Mouse (Mus musculus) forebrain, embryonic 10.5 days (tissue): ENCODE measurements around the gene A630001G21Rik. TPM values are rescaled to one million over a fixed set of nuclear protein-coding genes. Genes with fewer than 3 reads are reported as not detected.

Experiments
- DNase-seq: peaks from one replicate; pipeline ENCODE4 v3.0.0-alpha.2; 2017; ENCODE audit warnings: low spot score; ENCODE audit errors: extremely low spot score
- H3K27ac ChIP-seq: fragments of 300-500 bp; sonication (generic); 2 replicates; pipeline ENCODE4 v1.5.1; 2016; ENCODE audit warnings: mild to moderate bottlenecking
- H3K27me3 ChIP-seq: fragments of 300-500 bp; sonication (generic); 2 replicates; pipeline ENCODE4 v1.6.1; 2016; ENCODE audit warnings: mild to moderate bottlenecking; ENCODE audit not compliant: poor library complexity, severe bottlenecking
- H3K36me3 ChIP-seq: fragments of 300-500 bp; sonication (generic); replicated peaks from 2 replicates; pipeline ENCODE4 v1.6.1; 2016; ENCODE audit warnings: mild to moderate bottlenecking, moderate library complexity
- H3K4me1 ChIP-seq: fragments of 300-500 bp; sonication (generic); 2 replicates; pipeline ENCODE4 v1.6.1; 2016
- H3K4me3 ChIP-seq: fragments of 300-500 bp; sonication (generic); 2 replicates; pipeline ENCODE4 v1.5.1; 2016; ENCODE audit warnings: mild to moderate bottlenecking, moderate library complexity
- H3K9me3 ChIP-seq: fragments of 300-500 bp; sonication (generic); 2 replicates; pipeline ENCODE4 v1.6.1; 2016; ENCODE audit warnings: mild to moderate bottlenecking, moderate library complexity
- WGBS: fragments of 180-500 bp; shearing (Covaris S2); methylation state at CpG from one replicate; pipeline ENCODE4 v1.1.7; 2016; 5-methylcytosine and 5-hydroxymethylcytosine counted together
- polyA plus RNA-seq: library from polyadenylated mRNA; unstranded; fragments of >200 nt; fragmentation: Nextera tagmentation; extraction: Ambion mirVana; gene quantifications from 2 replicates; pipeline ENCODE4 v1.2.1, GENCODE M21; 2016

The A630001G21Rik gene
- polyA plus RNA-seq, 1 experiment from 2014 or later = 0.51 TPM

DNA sequence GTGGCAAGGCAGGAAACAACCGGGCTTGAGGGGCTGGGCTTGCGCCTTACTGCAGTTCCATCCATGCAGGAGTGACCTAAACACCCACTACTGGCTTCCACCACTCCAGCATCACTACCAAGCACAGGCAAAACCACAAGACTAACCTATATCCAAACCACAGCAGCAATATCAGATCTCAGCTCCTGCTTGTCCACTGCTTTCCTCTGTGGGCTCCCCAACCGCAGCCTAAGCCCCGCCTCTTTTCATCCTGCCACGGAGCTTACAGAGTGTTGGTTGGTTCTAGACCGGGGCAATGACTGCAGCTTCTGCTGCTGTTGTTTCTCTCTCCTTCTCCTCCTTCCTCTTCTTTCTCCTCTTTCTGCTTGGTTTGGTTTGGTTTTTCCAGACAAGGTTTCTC, 15.1 kb downstream of the A630001G21Rik start:
- WGBS = 89% methylated on average over 6 of the region's 6 CpGs
- H3K27me3 ChIP-seq = no peaks in the 10 kb centered on the region
- no peaks in the 10 kb centered on the region for H3K36me3 ChIP-seq
- peaks cover 6% of the 10 kb centered on the region for H3K4me1 ChIP-seq
- H3K4me3 ChIP-seq = no peak overlapping the region
- no peak overlapping the region for H3K27ac ChIP-seq
- no peak for DNase-seq
- no peaks in the 10 kb centered on the region for H3K9me3 ChIP-seq

DNA sequence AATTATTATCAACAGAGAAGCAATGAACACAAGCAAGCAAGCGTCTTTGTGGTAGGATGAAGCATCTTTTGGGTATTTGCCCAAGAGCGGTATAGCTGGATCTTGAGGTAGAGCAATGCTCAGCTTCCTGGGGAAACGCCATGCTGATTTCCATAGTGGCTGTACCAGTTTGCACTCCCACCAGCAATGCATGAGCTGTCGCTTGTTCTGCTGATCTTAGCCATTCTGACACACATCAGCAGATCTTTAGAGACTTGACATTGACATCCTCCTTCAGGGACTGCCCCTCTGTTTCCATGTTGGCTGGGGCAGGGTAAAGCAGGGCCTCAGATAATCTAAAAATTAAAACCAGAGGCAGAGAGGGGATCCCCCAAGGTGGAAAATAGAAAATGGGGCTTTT, 16.8 kb downstream of the A630001G21Rik start:
- H3K27ac ChIP-seq = no peak overlapping the region
- peaks cover 11% of the 10 kb centered on the region for H3K4me1 ChIP-seq
- no peaks in the 10 kb centered on the region for H3K27me3 ChIP-seq
- no peak overlapping the region for H3K4me3 ChIP-seq
- WGBS = 94% methylated on average over 4 of the region's 4 CpGs
- H3K36me3 ChIP-seq = no peaks in the 10 kb centered on the region
- DNase-seq = no peak
- H3K9me3 ChIP-seq = no peaks in the 10 kb centered on the region

DNA sequence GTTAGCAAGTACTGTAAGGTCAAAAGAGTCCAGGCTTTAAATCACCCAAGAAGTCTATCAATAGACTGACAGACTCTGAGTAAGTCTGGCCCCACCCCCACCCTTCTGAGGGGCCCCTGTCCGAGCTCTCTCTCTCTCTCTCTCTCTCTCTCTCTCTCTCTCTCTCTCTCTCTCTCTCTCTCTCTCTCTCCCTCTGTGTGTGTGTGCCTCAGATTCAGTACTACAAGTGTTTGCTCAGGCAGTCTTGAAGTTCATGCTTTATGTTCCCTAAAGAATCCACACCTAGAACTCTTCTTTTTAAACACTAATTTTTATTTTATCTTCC, 19.5 kb downstream of the A630001G21Rik start:
- Histone ChIP-seq H3K27ac (0 out of 2 replicates have a peak overlapping the region, but pooled peaks have one; percentile 69), H3K4me3 (no peak overlapping the region), H3K4me1 (peaks cover 11% of the 10 kb centered on the region), H3K9me3 (no peaks in the 10 kb centered on the region), H3K36me3 (no peaks in the 10 kb centered on the region), H3K27me3 (no peaks in the 10 kb centered on the region)
- no peak for DNase-seq
- 18% methylated on average over 1 of the region's 1 CpGs for WGBS

DNA sequence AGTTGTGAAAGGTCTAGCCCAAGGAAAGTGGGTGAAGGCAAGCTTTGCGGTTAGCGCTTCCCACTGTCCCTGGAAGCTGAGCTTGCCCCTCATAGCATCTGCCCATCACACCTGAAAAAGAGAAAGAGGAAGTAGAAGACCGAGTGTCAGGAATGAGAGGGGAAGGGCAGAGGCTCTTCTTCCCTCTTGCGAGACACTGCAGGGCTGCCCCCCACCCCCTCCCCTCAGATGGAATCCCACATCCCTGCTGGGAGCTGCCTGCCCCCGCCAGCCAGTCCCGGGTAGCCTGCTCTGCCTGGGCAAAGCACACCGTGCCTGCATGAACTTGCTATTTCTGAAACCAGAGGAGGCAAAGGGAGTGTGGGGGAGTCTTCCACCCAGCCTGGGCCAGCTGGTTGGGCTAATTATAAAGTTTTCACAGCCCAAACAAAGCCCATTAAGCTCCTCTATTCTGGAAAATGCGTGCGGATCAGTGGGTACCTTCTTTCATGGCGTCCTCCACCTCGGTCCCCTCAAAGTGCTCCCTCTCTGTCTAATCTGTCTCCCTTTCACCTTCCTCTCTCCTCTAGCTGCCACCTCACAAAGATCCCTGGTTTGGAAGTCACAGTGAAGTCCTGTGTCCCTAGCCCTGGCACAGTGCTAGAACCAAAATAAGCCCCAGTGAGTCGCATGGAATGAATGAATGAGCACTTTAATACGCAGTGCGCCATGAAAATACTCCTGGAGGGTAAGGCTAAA, 20.0 kb downstream of the A630001G21Rik start:
- no peaks in the 10 kb centered on the region for H3K36me3 ChIP-seq
- H3K27ac ChIP-seq = peak overlapping the region; percentile 69
- no peak for DNase-seq
- peak overlapping the region; percentile 22; the same call in 1 of the 2 replicates for H3K4me3 ChIP-seq
- no peaks in the 10 kb centered on the region for H3K27me3 ChIP-seq
- 30% methylated on average over 14 of the region's 14 CpGs for WGBS
- no peaks in the 10 kb centered on the region for H3K9me3 ChIP-seq
- peaks cover 11% of the 10 kb centered on the region for H3K4me1 ChIP-seq

DNA sequence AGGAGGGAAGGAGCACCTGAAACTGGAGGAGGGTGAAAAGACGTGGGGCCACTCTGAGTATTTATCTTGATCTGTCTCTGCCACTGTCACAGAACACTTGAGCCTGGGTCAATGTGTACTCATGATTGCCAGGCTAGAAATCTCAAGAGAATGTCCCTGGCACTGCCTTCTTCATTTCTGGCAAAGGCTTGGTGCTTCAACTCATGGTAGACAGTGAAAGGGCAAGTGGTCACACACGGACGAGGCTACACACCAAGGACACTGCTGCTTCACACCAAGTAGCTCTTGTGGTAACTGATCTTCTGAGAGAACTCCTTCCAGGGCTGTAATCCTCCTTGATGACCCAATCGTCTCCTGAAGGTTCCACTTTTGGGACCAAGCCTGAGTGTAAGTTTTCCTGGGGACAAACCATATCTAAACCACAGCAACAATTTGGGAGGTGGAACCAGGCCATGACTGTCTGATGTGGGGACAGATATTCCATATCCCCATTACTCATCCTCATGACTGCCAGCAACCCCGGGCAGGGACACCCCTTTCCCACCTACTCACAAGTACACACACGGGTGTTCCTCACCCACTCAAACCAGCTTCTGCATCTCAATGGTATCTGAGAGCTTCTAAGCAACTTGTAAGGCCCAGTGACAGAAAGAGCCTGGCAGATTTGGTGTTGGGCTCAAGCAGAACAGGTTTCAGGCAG, 20.8 kb downstream of the A630001G21Rik start:
- H3K4me1 ChIP-seq = peaks cover 11% of the 10 kb centered on the region
- no peak overlapping the region for H3K4me3 ChIP-seq
- H3K27me3 ChIP-seq = no peaks in the 10 kb centered on the region
- no peaks in the 10 kb centered on the region for H3K9me3 ChIP-seq
- peak overlapping the region; percentile 69; the same call in 1 of the 2 replicates for H3K27ac ChIP-seq
- no peaks in the 10 kb centered on the region for H3K36me3 ChIP-seq
- 80% methylated on average over 6 of the region's 6 CpGs for whole genome bisulfite sequencing
- no peak for DNase-seq

DNA sequence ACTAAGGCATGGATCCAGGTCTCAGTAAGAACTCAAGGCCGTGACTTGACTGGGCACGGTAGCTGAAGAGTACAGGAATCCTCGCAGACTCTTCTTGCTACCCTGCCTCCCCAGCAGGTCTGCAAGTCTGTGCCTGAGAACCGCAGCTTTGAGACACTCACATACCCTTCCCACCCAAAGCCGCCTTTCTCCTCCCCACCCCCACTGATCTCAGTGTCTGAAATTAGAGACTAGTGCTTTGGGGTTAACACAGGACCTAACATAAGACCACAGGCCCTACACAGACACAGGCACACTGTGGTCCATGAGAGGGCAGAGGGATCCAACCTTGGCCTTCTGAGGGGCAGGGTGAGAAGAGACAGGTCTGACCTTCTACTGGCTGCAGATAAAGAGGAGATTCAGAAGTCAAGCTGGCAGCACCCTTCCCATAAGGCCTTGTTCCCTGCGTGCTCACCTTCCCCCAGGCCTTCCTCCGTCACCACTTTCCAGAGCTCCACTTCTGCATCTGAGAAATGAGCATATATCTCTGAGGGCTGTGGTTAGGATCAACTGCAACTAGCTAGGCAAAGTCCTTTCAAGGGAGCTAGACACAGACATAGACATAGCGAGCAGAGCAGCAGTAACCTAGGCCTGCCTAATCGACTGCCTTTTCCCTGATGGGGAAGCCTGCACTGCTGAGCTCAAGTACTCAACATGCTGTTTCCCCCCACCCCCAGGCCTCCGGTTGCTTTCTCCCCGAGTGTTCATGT, 26.3 kb downstream of the A630001G21Rik start:
- Histone ChIP-seq H3K27me3 (no peaks in the 10 kb centered on the region), H3K36me3 (no peaks in the 10 kb centered on the region), H3K9me3 (no peaks in the 10 kb centered on the region), H3K4me1 (peaks cover 15% of the 10 kb centered on the region), H3K27ac (peak overlapping the region; percentile 54), H3K4me3 (no peak overlapping the region)
- DNase-seq = no peak
- WGBS = 83% methylated on average over 11 of the region's 11 CpGs

DNA sequence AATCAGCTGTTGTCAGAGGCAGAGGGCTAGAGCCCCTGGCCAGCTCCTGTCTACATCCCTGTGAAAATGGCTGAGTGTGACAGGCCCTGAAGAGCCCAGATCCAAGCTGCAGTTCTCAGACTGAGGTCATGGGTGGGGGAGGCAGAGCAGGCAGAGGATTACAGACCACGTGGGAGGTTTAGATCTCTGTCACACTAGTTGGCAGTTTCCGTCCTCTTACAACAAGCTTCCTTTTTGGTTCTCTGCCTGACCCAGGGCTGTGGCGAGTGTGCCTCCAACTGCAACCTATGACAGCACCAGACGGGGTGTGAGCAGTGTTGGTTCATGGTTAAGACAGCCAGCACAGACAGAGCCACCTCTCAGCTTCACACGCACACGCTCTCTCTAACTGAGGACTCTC, 26.9 kb downstream of the A630001G21Rik start:
- Histone ChIP-seq H3K9me3 (no peaks in the 10 kb centered on the region), H3K36me3 (no peaks in the 10 kb centered on the region), H3K27me3 (no peaks in the 10 kb centered on the region), H3K4me3 (no peak overlapping the region), H3K27ac (peak overlapping the region; percentile 54), H3K4me1 (peaks cover 15% of the 10 kb centered on the region)
- WGBS = 70% methylated on average over 6 of the region's 6 CpGs
- DNase-seq = no peak

- DNase-seq = no peak
- 90% methylated on average over 4 of the region's 4 CpGs for WGBS
These were observed 27.8 kb downstream of the A630001G21Rik start for GRCm38 (mm10) chr1:85750650-85751049.

DNA sequence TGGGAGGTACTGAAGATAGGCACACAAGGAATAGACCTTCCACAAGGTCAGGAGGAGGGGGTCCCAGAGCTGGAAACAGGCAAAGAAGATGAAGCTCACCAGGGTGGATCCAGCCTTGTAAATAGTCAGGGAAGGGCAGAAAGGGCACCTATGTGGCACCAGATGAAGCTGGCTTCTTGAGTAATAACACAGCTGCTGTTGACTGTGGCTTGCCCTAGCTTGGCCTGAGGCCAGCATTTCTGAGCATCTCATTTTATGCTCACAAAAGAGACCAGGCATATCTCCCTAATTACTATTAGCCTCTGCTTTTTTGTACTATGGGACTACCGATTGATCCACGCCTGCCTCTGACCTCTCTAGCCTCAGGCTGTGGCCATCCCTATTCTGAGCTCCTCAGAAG, 28.6 kb downstream of the A630001G21Rik start:
- 75% methylated on average over 2 of the region's 2 CpGs for WGBS
- DNase-seq = no peak
- no peaks in the 10 kb centered on the region for H3K9me3 ChIP-seq
- H3K36me3 ChIP-seq = no peaks in the 10 kb centered on the region
- H3K27me3 ChIP-seq = no peaks in the 10 kb centered on the region
- H3K27ac ChIP-seq = no peak overlapping the region
- no peak overlapping the region for H3K4me3 ChIP-seq
- peaks cover 15% of the 10 kb centered on the region for H3K4me1 ChIP-seq

More at GRCm38 (mm10) chr1:85750650-85751049, 27.8 kb downstream of the A630001G21Rik start:
- Histone ChIP-seq H3K4me1 (peaks cover 15% of the 10 kb centered on the region), H3K9me3 (no peaks in the 10 kb centered on the region), H3K36me3 (no peaks in the 10 kb centered on the region), H3K27me3 (no peaks in the 10 kb centered on the region), H3K27ac (0 out of 2 replicates have a peak overlapping the region, but pooled peaks have one; percentile 30), H3K4me3 (no peak overlapping the region)

DNA sequence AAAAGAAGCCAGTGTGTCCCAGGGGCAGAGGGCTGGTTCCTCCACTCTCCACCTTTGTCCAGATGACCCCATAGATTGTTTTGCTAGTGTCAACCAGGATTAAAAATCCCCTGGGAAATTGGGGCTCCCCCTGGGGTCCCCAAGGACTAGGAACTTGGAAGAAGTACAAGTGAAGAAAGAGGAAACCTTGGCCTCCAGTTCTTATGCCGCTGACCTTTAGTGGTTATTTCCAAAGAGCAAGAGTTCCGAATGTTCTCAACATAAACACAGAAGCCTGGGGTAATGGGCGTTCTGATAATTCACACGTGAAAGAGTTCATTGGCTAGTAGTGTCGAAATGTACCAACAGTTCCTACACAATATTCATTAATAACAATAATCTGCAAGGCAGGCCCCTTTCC, 31.9 kb downstream of the A630001G21Rik start:
- Histone ChIP-seq H3K27ac (no peak overlapping the region), H3K4me1 (peaks cover 27% of the 10 kb centered on the region), H3K36me3 (no peaks in the 10 kb centered on the region), H3K27me3 (no peaks in the 10 kb centered on the region), H3K9me3 (no peaks in the 10 kb centered on the region), H3K4me3 (no peak overlapping the region)
- WGBS = 89% methylated on average over 5 of the region's 5 CpGs
- DNase-seq = no peak

- Histone ChIP-seq H3K9me3 (no peaks in the 10 kb centered on the region), H3K4me3 (no peak overlapping the region), H3K36me3 (no peaks in the 10 kb centered on the region), H3K27ac (no peak overlapping the region), H3K4me1 (peaks cover 17% of the 10 kb centered on the region), H3K27me3 (no peaks in the 10 kb centered on the region)
- no peak for DNase-seq
- 83% methylated on average over 3 of the region's 3 CpGs for WGBS
These were observed 33.9 kb downstream of the A630001G21Rik start for GRCm38 (mm10) chr1:85744539-85744938.

DNA sequence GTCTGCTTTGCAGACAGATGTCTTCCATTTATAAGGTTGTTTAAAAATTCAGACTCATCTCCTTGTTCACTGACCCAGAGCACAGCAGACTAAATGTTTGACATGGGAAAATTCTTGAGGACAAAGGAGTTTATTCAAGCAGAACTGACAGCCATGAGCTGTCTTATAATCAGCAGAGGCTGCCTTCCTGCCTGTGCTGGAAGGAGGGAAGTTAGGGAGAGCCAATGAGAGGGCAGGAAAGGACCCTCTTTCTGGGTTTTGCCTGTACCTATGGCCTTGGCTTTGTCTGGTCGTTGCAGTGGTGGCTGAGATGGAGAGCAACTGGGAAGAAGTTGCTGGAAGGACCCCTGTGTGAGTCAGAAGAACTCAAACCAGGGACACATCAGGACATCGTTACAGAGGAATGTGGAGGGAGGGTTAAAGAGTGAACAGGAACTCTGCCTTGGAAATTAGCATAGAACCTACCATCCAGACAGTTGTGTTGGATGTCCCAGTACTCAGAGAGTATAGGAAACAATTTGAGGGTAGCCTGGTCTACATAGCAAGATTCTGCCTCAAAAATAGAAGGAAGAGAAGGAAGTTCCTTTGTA, 35.4 kb downstream of the A630001G21Rik start:
- Histone ChIP-seq H3K4me3 (no peak overlapping the region), H3K9me3 (peaks cover 5% of the 10 kb centered on the region; the same call in 1 of the 2 replicates), H3K27ac (peak overlapping the region; percentile 75), H3K27me3 (no peaks in the 10 kb centered on the region), H3K36me3 (no peaks in the 10 kb centered on the region), H3K4me1 (peaks cover 17% of the 10 kb centered on the region)
- DNase-seq = no peak
- 22% methylated on average over 2 of the region's 2 CpGs for WGBS
